Mouse (Mus musculus): Measurements from ENCODE around the gene Gm37240.

DNA sequence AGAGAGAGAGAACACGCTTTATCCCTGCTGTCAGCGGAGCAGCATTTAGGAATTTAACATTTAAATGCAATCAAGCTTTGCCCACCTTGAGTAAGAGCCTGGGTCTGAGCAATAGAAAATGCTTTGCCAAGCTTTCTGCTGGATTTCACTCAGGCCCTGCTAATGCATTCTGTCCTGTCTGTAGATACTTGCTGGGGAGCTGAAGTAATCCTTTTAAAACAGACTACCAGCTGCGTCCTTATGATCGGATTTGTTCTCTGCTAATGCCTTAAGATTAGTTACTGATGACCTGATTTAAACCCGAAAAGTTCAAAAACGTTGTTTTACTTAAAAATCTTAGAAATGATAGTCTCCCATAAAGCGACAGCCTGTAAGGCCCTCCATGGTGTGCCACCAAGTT is 206.2 kb downstream of the Gm37240 start:
- TF ChIP-seq POLR2A (IDR thresholded peaks at IDR 0.05; ENCODE audit: borderline replicate concordance, extremely low read depth, insufficient read depth, insufficient read length, poor library complexity, severe bottlenecking): no peak
- TF ChIP-seq CTCF (IDR thresholded peaks at IDR 0.05; ENCODE audit: borderline replicate concordance, extremely low read depth, insufficient read depth, insufficient read length): no peak
